Mouse (Mus musculus): ENCODE measurements around the gene Hlcs. TPM values are rescaled to one million over a fixed set of nuclear protein-coding genes. Genes with fewer than 3 reads are reported as not detected.

The Hlcs gene
- total RNA-seq, 2 experiments from 2014 or later, result 12.4 to 13.7 TPM

DNA sequence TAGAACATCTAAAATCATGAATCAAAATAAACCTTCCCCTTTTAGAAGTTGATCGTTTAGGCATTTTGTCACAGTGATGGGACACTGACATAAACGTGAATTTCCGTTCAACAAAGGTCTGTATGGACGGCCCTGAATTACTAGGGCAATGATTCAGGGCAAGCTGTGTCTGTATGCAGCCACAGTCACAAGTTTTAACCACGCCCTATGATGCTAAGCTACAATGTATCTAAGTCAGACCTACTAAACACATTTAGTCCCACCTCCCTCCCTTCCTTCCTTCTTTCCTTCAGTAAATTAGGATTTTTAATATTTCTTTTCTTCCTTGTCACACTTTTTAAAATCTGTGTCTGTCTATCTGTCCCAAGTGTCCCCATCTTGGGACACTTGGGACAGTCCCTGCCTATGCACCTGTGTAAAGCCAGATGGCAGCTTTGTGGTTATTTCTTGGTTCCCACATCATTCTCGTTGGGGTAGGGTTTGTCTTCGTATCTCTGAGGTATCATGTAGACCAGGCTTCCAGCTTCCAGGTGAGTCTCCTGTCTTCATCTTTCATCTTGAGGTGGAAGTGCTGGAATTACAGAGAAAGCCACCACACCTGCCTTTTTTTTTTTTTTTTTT, 137.9 kb downstream of the Hlcs start:
- no peak for DNase-seq (ENCODE audit: extremely low spot score in 1 of 2, low spot score in 1 of 2)

DNA sequence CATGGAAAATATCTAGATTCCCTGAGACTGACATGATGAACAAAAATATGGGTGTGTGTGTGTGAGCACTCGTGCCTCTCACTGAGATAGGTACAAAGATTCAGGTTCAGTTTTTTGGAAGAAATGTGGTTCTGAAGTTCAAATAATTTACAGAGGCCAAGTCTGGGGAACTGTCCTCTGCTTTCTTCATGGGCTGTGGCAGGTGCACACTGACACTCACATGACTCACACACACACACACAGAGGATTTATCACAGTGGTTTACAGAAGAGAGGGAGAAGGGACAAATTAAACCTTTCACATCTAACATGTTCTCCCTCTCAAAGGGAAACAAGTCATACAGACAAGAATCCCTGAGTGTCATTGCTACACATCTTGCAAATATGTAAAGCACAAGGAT, 140.0 kb downstream of the Hlcs start:
- DNase-seq (ENCODE audit: extremely low spot score in 1 of 2, low spot score in 1 of 2), result no peak

- no peak for DNase-seq (ENCODE audit: extremely low spot score in 1 of 2, low spot score in 1 of 2)
These were observed 143.2 kb downstream of the Hlcs start for GRCm38 (mm10) chr16:94170218-94170617.

DNA sequence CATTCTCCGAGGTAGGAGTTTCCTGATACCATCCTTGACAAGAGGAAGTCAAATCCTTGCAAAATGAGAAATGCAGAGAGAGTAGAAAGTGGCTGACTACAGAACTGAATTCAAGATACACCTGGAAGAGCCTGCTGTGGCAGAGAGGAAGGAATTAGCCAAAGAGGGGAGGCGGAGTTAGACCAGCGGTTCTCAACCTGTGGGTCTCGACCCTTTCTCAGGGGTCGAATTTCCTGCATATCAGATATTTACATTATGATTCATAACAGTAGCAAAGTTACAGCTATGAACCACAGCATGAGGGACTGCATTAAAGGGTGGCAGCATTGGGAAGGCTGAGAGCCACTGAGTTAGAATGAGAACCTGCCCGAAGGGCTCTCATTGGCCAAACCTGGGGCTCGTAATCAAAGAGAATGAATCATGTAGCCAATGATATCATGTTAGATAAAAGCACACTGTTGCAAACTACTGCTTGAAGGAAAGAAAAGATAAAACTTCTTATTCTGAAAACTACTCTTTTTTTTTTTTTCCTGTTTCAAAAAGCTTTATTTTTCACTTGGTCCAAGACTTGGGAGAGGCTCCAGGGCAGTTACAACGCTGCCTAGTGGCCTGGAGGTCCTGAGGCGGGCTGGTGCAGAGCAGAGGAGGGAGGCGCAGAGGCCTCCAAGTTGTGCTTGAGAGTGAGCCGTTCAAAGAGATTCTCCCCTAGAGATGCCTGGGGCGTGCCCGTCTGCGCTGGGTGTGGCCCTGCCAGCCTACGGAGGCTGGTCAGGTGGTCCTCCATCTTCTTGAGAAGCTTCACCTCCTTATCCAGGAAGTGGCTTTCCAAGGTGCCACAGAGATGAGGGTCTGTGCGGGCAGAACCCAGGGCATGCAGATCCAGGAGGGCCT, 144.5 kb downstream of the Hlcs start:
- DNase-seq (ENCODE audit: extremely low spot score in 1 of 2, low spot score in 1 of 2), result no peak

DNA sequence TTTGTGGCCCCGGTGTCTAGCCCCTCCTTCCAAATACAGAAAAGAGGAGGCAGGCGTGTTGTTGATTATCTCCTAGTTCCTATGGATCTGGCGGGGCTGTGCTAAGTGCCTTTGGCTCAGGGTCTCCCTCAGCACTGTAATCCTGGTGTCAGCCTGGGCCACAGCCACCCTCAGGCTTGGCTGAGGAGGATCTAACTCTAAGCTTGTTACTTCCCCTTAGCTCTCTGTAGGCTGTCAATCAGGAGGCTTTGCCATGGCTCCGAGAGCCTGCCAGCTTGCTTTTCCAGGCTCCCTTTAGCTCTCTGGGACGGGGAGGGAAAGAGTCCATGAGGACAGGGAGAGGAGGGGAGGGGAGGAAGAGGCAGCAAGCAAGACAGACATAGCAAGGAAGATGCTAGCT, 148.4 kb downstream of the Hlcs start:
- DNase-seq (ENCODE audit: extremely low spot score in 1 of 2, low spot score in 1 of 2), result no peak

DNA sequence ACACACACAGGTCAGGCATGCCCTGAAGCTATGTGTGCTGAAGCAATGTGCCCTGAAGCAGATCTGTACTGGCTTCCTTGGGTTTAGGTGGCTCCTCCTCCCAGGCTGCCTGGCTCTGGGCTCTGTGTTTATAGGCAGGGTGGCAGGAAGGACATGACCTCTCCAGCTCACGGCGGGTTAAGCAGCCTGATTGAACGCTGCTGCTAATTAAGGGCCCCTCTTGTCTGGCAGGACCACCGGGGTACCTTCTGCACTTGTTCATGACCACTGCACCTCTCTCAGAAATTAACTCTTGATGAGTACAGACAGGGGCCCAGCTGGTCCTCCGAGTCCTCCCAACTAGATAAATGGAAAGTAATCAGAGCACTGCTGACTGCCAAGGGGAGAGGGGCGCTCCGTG, 149.1 kb downstream of the Hlcs start:
- no peak for DNase-seq (ENCODE audit: extremely low spot score in 1 of 2, low spot score in 1 of 2)

DNA sequence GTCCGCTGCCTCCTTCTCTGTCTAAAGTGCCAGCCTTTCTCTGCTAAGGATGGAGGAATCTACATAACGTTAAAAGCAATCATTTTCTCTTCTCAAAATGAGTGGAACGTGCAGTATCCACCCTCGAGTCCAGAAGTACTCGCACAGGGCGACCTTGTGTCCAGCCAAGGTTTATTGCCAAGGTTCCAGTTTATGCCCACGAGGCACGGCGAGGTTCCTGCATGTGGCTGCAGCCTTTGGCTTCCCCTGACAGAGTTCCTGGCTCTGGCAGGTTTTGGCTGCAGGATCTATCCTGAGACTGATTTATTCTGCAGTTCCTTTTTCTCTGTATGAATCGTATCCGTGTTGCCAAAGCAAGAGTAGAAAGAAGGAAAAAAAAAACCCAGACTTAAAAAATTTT, 150.3 kb downstream of the Hlcs start:
- DNase-seq (ENCODE audit: extremely low spot score in 1 of 2, low spot score in 1 of 2), result no peak

- no peak for DNase-seq (ENCODE audit: extremely low spot score in 1 of 2, low spot score in 1 of 2)
These were observed 151.4 kb downstream of the Hlcs start for GRCm38 (mm10) chr16:94162000-94162399.

DNA sequence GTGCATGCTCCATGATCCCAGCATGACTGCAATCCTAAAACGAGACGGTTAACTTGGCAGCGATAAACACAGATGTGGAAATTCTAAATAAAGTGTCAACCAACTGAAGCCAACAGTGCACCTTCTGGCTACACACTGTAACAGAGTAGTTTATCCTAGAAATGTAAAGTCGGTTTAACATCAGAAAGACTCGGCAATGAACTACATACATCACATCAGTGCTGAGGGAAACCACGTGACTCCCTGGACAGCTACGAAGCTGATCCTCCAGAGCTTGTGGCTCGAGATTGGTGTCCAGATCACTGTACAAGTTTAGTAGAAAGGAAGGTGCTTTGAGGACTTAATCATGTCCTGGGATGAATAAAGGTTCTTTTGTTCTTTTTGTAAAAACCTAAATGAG, 155.6 kb downstream of the Hlcs start:
- no peak for DNase-seq (ENCODE audit: extremely low spot score in 1 of 2, low spot score in 1 of 2)

GRCm38 (mm10) chr16:94155041-94155653, 158.2 kb downstream of the Hlcs start:
- peak; percentile 14 to 26 for DNase-seq (ENCODE audit: extremely low spot score in 1 of 2, low spot score in 1 of 2)

DNA sequence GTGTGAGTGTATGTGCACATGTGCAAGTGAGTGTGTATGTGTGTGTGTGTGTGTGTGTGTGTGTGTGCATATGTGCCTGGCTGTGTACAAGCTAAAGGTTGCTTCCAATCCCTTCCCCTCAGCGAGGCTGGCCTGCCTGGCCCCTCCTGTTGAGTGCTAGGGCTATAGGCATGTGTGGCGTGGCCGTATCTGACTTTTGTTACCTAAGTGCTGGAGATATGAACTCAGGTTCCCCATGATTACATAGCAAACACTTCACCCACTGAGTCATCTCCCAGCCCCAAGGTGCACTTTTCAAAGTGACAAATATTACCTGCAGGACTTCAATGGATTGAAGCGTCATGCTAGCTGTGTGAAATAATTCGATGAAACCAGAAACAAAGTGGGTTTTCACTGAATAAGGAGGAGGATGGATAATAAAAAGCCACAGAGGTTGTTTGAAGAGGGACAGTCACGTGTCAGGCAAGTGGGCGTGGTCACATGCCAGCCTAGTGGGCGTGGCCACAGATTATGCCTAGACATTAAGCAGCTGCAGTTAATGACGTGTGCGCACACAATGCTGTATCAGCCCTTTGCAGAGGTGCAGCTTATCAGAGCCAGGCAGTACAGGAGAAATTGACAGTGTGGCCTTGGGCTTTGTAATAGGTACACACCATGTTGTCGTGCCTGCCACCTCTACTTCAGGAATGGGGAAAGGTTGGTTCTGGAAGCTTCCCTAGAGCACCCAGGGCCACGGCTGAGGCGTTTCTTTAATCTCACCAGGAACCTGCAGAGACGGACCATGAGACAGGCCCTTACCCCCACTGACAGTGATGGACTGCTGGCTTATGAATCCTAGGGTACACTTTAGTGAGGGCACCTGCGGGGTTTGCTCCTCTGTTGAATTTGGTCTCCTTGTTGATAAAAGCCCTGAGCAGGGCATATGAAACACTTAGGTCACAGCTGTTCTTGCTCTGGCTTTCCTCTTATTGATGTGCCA, 163.0 kb downstream of the Hlcs start:
- DNase-seq (ENCODE audit: extremely low spot score in 1 of 2, low spot score in 1 of 2), result no peak

DNA sequence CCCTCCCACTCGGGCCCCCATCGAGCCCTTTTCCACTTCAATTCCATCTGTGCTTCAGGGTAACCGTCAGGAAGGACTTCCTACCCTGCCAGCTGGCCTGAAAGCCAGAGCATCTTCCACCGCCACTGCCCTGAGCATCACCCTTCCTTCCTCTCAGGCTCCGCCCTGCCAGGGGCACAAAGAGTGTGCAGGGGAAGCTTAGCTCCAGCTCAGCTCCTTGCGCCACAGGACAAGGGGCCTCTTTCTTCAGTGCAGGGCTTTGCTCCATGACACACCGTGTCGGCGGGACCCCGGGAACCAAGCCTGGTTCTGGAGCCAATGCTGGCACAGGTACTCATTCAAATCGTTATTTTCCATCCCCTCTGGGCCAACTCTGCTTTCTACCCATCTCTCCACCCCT, 165.2 kb downstream of the Hlcs start:
- no peak for DNase-seq (ENCODE audit: extremely low spot score in 1 of 2, low spot score in 1 of 2)

DNA sequence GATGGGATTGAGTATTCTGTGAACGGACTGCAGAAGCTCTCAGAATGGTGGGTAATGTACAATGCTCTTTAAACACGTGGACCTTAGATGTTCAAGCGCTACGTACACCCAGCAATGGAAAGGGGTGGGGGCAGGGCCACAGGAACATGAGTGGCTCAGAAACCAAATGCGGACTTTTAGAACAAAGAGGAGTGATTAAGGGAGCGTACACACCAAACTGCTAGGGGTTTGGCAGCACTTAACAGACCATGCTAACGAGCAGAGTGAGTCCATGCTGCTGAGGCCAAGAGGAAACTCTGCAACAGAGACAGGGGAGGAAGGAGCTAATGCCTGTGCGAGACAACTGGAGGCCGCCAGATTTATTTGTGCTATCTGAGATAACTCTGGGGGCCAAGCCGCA, 170.0 kb downstream of the Hlcs start:
- no peak for DNase-seq (ENCODE audit: extremely low spot score in 1 of 2, low spot score in 1 of 2)

- DNase-seq (ENCODE audit: extremely low spot score in 1 of 2, low spot score in 1 of 2), result peak in 1 of 2 experiments; percentile 20
These were observed 172.6 kb downstream of the Hlcs start for GRCm38 (mm10) chr16:94140746-94141145.

- no peak for DNase-seq (ENCODE audit: extremely low spot score in 1 of 2, low spot score in 1 of 2)
These were observed 179.2 kb downstream of the Hlcs start for GRCm38 (mm10) chr16:94134218-94134617.

DNA sequence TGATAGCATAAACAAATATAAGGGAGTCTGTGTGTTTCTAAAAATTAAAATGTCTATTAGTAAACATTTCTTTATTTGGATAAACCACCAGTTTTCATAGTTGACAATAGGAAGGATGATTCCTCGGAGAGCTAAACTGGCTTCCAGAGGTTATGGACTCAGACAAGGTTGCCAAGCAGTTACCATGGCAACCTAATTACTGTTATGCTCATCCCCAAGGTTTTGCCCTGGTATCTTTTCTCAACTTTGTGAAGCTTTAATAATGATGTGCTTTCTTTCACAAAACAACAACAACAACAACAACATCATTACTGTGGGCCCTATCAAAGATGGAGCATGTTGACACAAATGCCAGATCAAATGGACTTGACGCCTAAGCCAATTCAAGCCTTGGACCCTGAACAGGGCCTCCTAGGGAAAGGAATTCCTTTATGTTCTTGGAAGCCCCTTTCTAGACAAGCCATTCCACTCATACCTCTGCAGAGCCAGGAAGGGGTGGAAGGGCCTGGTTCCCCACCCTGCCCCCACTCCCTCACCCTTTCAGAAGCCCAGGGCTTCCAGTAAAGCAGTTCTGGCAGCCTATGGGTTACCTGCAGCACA, 185.0 kb downstream of the Hlcs start:
- DNase-seq (ENCODE audit: extremely low spot score in 1 of 2, low spot score in 1 of 2), result no peak

GRCm38 (mm10) chr16:94126200-94126599, 187.2 kb downstream of the Hlcs start:
- no peak for DNase-seq (ENCODE audit: extremely low spot score in 1 of 2, low spot score in 1 of 2)

- peak in 1 of 2 experiments; percentile 40 for DNase-seq (ENCODE audit: extremely low spot score in 1 of 2, low spot score in 1 of 2)
These were observed 188.0 kb downstream of the Hlcs start for GRCm38 (mm10) chr16:94125172-94125981.

DNA sequence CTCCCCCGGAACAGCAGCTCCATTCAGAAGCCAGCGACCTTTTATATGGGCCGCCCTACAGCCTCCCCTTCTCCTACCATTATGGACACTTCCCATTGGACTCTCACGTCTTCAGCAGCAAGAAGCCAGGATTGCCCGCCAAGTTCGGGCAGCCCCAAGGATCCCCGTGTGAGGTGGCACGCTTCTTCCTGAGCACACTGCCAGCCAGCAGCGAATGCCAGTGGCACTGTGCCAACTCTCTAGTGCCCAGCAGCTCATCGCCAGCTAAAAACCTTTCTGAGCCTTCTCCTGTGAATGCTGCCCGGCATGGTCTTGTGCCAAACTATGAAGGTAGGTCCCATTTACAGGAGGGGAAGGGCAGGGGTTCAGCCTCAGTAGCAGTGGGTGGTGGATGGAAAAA, 190.1 kb downstream of the Hlcs start:
- DNase-seq (ENCODE audit: extremely low spot score in 1 of 2, low spot score in 1 of 2), result peak; percentile 25 to 40

Data from layer of hippocampus, postnatal 25 days (tissue).